Mouse (Mus musculus): ENCODE data around the gene Cib1. TPM values are rescaled to one million over a fixed set of nuclear protein-coding genes. Genes with fewer than 3 reads are reported as not detected.

Gene Cib1
- total and polyA plus RNA-seq, 3 experiments = 84.5 to 145 TPM; not detected in 1

DNA sequence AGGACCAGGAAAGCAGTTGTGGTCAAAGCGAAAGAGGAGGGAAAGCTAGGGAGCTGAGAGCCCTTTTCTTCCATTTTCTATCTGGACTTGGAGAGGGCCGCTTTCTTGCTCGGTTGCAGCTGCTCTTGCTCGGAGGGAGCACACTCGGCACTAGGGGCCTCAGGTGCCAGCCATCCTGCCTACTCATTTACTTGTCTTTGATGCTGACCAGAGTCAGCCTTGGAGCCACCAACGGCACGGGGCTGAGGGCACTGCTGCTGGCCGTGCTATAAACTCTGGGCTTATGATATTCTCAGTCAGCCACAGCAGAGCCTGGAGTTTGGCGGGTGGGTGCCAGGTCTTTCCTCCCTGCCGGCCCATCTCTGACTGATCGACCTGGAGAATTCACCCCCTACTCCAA lies 33.8 kb downstream of the Cib1 start:
- no peak for TF ChIP-seq ZKSCAN1 (IDR thresholded peaks at IDR 0.05; ENCODE audit: low read depth, low read length)
- 0 out of 2 replicates have a peak, but pooled peaks have one; percentile 31 for TF ChIP-seq MAX (IDR thresholded peaks at IDR 0.05; ENCODE audit: low read length)
- H3K79me2 ChIP-seq (ENCODE audit: control insufficient read depth, insufficient read depth, low read length, poor library complexity) = peaks cover 53% of the 10 kb centered on the region
- H3K9ac ChIP-seq (ENCODE audit: control insufficient read depth, low read depth, low read length, poor library complexity, severe bottlenecking) = peak overlapping the region; percentile 93
- H3K36me3 ChIP-seq (ENCODE audit: control insufficient read depth in 1 of 2, insufficient read depth in 2 of 2, low read length in 2 of 2) = peaks cover 0 to 17% of the 10 kb centered on the region in 2 experiments; a peak in 2 of 4 replicates
- H3K4me1 ChIP-seq (ENCODE audit: control insufficient read depth in 1 of 2, insufficient read depth in 2 of 2, low read length in 2 of 2) = peaks cover 6 to 20% of the 10 kb centered on the region in 2 experiments
- H3K27me3 ChIP-seq (ENCODE audit: control insufficient read depth in 1 of 2, insufficient read depth in 2 of 2, low read length in 2 of 2) = no peaks in the 10 kb centered on the region
- peak overlapping the region; percentile 89 to 93 for H3K4me3 ChIP-seq (ENCODE audit: control insufficient read depth in 1 of 2, insufficient read depth in 1 of 2, low read depth in 2 of 2, low read length in 2 of 2)
- peak; percentile 55 for DNase-seq (ENCODE audit: low read depth, low spot score)
- H3K9me3 ChIP-seq (replicated peaks; ENCODE audit: insufficient read depth, low read length) = no peaks in the 10 kb centered on the region
- peak overlapping the region; percentile 67 for H3K27ac ChIP-seq (ENCODE audit: control insufficient read depth, low read depth, low read length)

DNA sequence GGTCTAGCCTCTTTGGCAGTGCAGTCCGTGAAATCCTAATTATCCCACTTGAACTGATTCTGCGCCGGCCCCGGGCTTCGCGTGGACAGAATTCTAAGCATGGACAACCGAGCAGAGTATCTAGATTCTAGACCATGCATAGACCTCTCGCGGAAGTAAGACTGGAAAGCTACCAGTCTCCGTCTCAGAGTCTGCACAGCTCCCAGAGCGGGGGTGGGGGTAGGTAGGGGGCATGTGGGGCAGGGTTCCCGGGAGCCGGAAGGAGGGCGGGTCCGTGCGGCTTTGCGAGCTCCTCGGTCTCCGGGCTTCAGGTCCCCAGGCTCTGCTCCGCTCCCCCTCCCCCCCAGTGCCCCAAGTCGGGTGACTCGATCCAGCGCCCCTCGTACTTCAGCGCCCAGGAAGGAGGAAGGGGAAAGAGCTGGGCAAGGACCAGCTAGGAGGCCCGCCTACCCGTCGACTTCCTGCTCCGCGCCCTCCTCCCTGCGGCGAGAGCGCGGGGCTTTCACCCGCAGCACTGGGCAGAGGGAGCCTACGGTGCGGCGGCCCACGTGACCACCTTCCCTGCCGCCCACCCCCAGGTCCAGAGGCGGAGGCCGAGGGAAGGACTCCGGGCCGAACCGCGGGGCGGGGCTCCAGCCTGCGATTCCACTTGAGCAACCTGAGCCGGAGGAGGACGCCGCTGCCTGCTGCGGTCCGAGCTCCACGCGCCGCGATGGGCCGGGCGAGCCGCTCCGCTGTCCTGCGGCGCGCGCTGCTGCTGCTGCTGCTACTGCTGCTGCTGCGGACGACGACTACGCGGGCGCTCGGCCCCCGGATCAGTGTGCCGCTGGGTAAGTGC lies 34.5 kb downstream of the Cib1 start:
- peak; percentile 86 for DNase-seq (ENCODE audit: low read depth, low spot score)
- no peak for TF ChIP-seq ZC3H11A (IDR thresholded peaks at IDR 0.05; ENCODE audit: low read depth, low read length)
- no peak for TF ChIP-seq MAFK (IDR thresholded peaks at IDR 0.05; ENCODE audit: borderline replicate concordance, low read depth, low read length)
- TF ChIP-seq POLR2AphosphoS2 (IDR thresholded peaks at IDR 0.05; ENCODE audit: low read length) = no peak
- no peak for TF ChIP-seq ZNF384 (IDR thresholded peaks at IDR 0.05; ENCODE audit: low read depth, low read length)
- peak; percentile 7; the same call in 1 of the 2 replicates for TF ChIP-seq TCF12 (IDR thresholded peaks at IDR 0.05; ENCODE audit: low read depth, low read length)
- peak; percentile 28 to 62; a peak in 3 of 4 replicates for TF ChIP-seq USF2 (IDR thresholded peaks at IDR 0.05; ENCODE audit: borderline replicate concordance in 1 of 2, insufficient read depth in 1 of 2, low read depth in 1 of 2, low read length in 2 of 2)
- peak; percentile 69; the same call in 1 of the 2 replicates for TF ChIP-seq BHLHE40 (IDR thresholded peaks at IDR 0.05; ENCODE audit: borderline replicate concordance, low read depth, low read length)
- no peak for TF ChIP-seq RCOR1 (IDR thresholded peaks at IDR 0.05; ENCODE audit: low read depth, low read length)
- peak; percentile 65; the same call in 1 of the 2 replicates for TF ChIP-seq NELFE (IDR thresholded peaks at IDR 0.05; ENCODE audit: low read depth, low read length)
- no peak for TF ChIP-seq GABPA (IDR thresholded peaks at IDR 0.05; ENCODE audit: low read depth, low read length)
- peak; percentile 58; the same call in 1 of the 2 replicates for TF ChIP-seq SIN3A (IDR thresholded peaks at IDR 0.05; ENCODE audit: low read length)
- 0 out of 2 replicates have a peak, but pooled peaks have one; percentile 39 for TF ChIP-seq ZMIZ1 (IDR thresholded peaks at IDR 0.05; ENCODE audit: low read depth, low read length)
- TF ChIP-seq TBP (IDR thresholded peaks at IDR 0.05; ENCODE audit: low read depth, low read length) = 0 out of 2 replicates have a peak, but pooled peaks have one; percentile 30
- 0 out of 2 replicates have a peak, but pooled peaks have one; percentile 6 for TF ChIP-seq CHD1 (IDR thresholded peaks at IDR 0.05; ENCODE audit: low read depth, low read length)
- TF ChIP-seq ETS1 (IDR thresholded peaks at IDR 0.05; ENCODE audit: low read depth, low read length) = no peak
- TF ChIP-seq TAL1 (IDR thresholded peaks at IDR 0.05; ENCODE audit: low read length) = no peak
- no peak for TF ChIP-seq MEF2A (IDR thresholded peaks at IDR 0.05; ENCODE audit: extremely low read depth, insufficient replicate concordance, low read depth, low read length, poor library complexity, severe bottlenecking)
- TF ChIP-seq MYB (IDR thresholded peaks at IDR 0.05; ENCODE audit: low read depth, low read length) = no peak
- no peak for TF ChIP-seq SMC3 (IDR thresholded peaks at IDR 0.05; ENCODE audit: low read depth, low read length)
- no peak for TF ChIP-seq CHD2 (IDR thresholded peaks at IDR 0.05; ENCODE audit: low read length)
- TF ChIP-seq NRF1 (IDR thresholded peaks at IDR 0.05; ENCODE audit: insufficient read depth, low read depth, low read length, poor library complexity, severe bottlenecking) = no peak
- TF ChIP-seq UBTF (IDR thresholded peaks at IDR 0.05; ENCODE audit: borderline replicate concordance, insufficient read depth, low read depth, low read length) = peak; percentile 80; the same call in 1 of the 2 replicates
- peak; percentile 58; the same call in 1 of the 2 replicates for TF ChIP-seq HCFC1 (IDR thresholded peaks at IDR 0.05; ENCODE audit: low read depth, low read length)
- TF ChIP-seq ELF1 (IDR thresholded peaks at IDR 0.05; ENCODE audit: low read depth, low read length) = peak; percentile 52; the same call in 1 of the 2 replicates
- TF ChIP-seq USF1 (IDR thresholded peaks at IDR 0.05; ENCODE audit: low read depth, low read length) = peak; percentile 94
- TF ChIP-seq MYC (IDR thresholded peaks at IDR 0.05; ENCODE audit: low read depth, low read length) = 0 out of 2 replicates have a peak, but pooled peaks have one; percentile 12

More for the DNA sequence above, 34.5 kb downstream of the Cib1 start:
- peak overlapping the region; percentile 89 to 93 for H3K4me3 ChIP-seq (ENCODE audit: control insufficient read depth in 1 of 2, insufficient read depth in 1 of 2, low read depth in 2 of 2, low read length in 2 of 2)
- peaks cover 0 to 17% of the 10 kb centered on the region in 2 experiments; a peak in 2 of 4 replicates for H3K36me3 ChIP-seq (ENCODE audit: control insufficient read depth in 1 of 2, insufficient read depth in 2 of 2, low read length in 2 of 2)
- H3K9me3 ChIP-seq (replicated peaks; ENCODE audit: insufficient read depth, low read length) = no peaks in the 10 kb centered on the region
- H3K4me1 ChIP-seq (ENCODE audit: control insufficient read depth in 1 of 2, insufficient read depth in 2 of 2, low read length in 2 of 2) = peaks cover 6 to 20% of the 10 kb centered on the region in 2 experiments
- peak overlapping the region; percentile 67 for H3K27ac ChIP-seq (ENCODE audit: control insufficient read depth, low read depth, low read length)
- H3K27me3 ChIP-seq (ENCODE audit: control insufficient read depth in 1 of 2, insufficient read depth in 2 of 2, low read length in 2 of 2) = no peaks in the 10 kb centered on the region
- peaks cover 50% of the 10 kb centered on the region for H3K79me2 ChIP-seq (ENCODE audit: control insufficient read depth, insufficient read depth, low read length, poor library complexity)
- H3K9ac ChIP-seq (ENCODE audit: control insufficient read depth, low read depth, low read length, poor library complexity, severe bottlenecking) = peak overlapping the region; percentile 93
